Mouse (Mus musculus) CH12.LX (cell line): ENCODE results near the gene Rem2.

Experiments
- CHD1 ChIP-seq: IDR thresholded peaks from 2 replicates; pipeline ENCODE4 v1.6.1; 2012; ENCODE audit warnings: low read depth, low read length, improper control_type of control experiment, inconsistent platforms
- CHD2 ChIP-seq: IDR thresholded peaks from 2 replicates; pipeline ENCODE4 v1.6.1; 2011; ENCODE audit warnings: low read length, improper control_type of control experiment
- CTCF ChIP-seq, 2 experiments: IDR thresholded peaks in 1 of 2; conservative IDR thresholded peaks in 1 of 2; 2 replicates each; pipeline ENCODE4 v1.5.1; 2011 to 2012; ENCODE audit warnings: low read depth in 2 of 2, low read length in 2 of 2, improper control_type of control experiment in 1 of 2, inconsistent platforms in 1 of 2, mild to moderate bottlenecking in 1 of 2, moderate library complexity in 1 of 2
- E2F4 ChIP-seq: IDR thresholded peaks from 2 replicates; pipeline ENCODE4 v1.6.1; 2011; ENCODE audit warnings: low read depth, low read length, improper control_type of control experiment; ENCODE audit not compliant: insufficient replicate concordance
- EP300 ChIP-seq: IDR thresholded peaks from 2 replicates; pipeline ENCODE4 v1.6.1; 2011; ENCODE audit warnings: low read length, improper control_type of control experiment
- KAT2A ChIP-seq: IDR thresholded peaks from 2 replicates; pipeline ENCODE4 v1.6.1; 2012; ENCODE audit warnings: low read length, improper control_type of control experiment, inconsistent platforms; ENCODE audit not compliant: insufficient replicate concordance
- POLR2A ChIP-seq: IDR thresholded peaks from 2 replicates; pipeline ENCODE4 v1.6.1; 2011; ENCODE audit warnings: low read depth, mild to moderate bottlenecking, improper control_type of control experiment, low read length
- SMC3 ChIP-seq: IDR thresholded peaks from 2 replicates; pipeline ENCODE4 v1.6.1; 2011; ENCODE audit warnings: low read depth, low read length, improper control_type of control experiment
- ZC3H11A ChIP-seq: IDR thresholded peaks from 2 replicates; pipeline ENCODE4 v1.6.1; 2012; ENCODE audit warnings: low read depth, mild to moderate bottlenecking, inconsistent platforms, low read length, improper control_type of control experiment

- TF ChIP-seq CTCF (conservative IDR thresholded peaks at IDR 0.05 in 1 of 2, IDR thresholded peaks at IDR 0.05 in 1 of 2; ENCODE audit: low read depth in 2 of 2, low read length in 2 of 2) (no peak), POLR2A (no peak), SMC3 (no peak), E2F4 (no peak), KAT2A (no peak), CHD2 (no peak), ZC3H11A (no peak), EP300 (no peak), CHD1 (no peak)
These were observed 51.5 kb downstream of the Rem2 start for GRCm38 (mm10) chr14:54527227-54528006.
